Mouse (Mus musculus): ENCODE data around the gene Sall2. TPM values are rescaled to one million over a fixed set of nuclear protein-coding genes. Genes with fewer than 3 reads are reported as not detected.

Gene Sall2
- under 1 TPM in 1 of 2 experiments, not detected in 1; 0.09 TPM for total RNA-seq (2023)

DNA sequence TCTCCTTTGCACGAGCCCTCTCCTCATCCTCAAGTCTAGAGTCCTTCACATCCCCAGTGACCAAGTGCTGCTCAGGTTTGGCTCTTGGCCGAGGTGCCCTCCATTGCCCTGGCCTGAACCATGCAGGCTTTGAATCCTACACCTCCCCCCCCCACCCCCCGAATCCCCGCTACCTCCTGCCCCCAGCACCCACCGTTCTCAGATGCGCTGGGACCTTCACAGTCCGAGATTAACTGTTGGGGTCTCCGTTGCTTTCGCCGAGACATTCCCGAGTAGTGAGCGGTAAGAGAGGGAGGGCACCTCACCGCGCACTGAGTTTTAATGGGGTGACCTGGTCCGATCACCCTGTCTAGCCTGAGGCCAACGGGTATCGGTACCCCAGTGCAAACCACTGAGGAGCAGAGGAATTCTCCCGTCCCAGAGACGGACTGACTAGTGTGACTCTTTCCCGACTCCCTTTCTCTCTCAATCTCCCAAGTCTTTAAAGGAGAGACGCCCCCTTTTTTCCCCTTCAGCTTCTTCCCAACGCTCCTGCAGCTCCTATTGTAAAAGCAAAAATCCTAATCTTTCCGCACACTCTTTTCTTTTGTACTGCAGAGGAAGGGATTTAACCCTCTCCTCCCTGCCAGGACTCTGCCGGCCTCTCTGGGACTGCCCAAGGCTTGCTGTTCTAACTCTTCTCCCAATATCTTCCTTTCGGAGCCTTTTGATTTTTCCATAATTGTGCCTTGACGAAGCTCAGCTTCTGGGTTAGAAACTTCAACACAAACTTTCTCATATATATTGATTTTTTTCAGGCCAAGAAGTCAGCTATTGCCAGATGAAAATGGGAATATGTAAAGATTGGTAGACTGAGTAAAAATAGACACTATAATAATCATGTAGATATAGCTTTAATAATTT lies at the start of gene Sall2:
TSS of gene Sall2 (minus strand) at position 853 of the 903 bp plus-strand sequence.

GRCm38 (mm10) chr14:52356308-52356707 lies 27.7 kb upstream of the Sall2 start, which contains the start of gene Olfr1513:
Gene Olfr1513 (minus strand): TSS chr14:52356408.

DNA sequence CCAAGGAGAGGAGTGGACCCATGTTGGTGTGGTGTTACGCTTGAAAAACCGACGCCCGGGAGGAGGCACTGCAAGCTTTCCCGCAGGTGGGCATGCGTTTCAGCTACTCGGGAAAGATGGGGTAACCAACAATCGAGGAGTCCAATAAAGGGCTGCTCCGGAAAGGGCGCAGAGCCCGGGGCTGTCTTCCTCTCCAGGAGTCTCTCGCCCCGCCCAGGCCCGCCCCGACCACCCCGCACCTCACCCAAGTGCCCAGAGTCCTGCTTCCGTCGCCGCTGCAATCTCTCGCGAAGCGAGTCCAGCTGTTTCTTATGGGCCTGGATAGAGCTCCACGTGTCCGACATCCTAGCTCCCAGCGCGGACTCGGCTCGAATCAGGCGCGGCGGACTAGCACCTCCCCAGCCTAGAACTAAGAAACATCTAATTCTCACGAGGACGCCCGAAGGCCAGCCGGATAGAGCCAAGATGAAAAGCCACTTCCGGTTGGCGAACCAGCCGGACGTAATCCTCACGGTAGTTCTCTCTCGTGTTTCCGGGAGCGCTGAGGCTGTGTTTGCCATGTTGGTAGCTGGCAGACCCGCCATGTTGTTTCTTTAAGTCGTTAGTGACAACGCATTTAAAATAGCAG lies 23.8 kb downstream of the Sall2 start, which contains the start of gene Mettl3:
TSS of gene Mettl3 (minus strand) at position 485 of the 628 bp plus-strand sequence.

DNA sequence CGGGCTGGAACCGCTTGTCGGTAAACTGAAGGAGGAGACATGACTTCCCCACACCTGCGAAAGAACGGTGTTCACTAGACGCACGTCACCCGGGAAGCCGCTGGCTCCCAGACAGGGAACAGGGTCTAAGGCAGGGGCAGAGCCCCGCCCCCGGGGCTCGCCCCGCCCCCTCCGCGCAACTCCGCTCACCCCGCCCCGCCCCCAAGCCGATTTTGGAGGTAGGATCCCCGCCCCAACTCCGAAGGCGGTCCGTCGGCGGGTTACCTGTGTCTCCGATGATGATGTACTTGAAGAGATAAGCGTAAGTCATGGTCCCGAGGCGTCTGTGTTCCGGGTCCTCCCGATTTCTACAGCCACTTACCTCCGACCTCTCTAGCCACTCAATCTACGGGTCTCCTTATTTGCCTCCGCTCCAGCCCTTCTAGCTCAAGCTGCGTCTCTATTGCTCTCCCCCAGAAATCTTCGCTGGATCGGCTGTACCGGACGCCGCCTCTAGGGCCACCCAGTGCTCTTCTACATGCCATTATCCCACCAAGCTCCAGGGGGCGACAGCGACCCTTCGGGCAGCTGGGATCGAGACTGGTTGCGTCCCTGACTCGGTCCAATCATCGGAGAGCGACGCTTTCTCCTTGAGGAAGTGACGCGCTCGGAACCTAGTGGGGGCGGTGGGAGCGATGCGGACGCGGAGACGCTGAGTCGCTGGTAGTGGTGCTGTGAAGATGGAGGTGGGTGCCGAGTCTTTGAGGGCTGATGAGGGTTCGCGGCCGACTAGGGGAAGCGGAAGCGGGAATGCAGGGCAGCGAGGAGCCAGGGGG lies 49.4 kb downstream of the Sall2 start, which contains the start of the genes Tox4 and Rab2b:
TSS of gene Tox4 (plus strand) at position 215 of the 815 bp plus-strand sequence.
TSS of gene Rab2b (minus strand) at position 614 of the 815 bp plus-strand sequence.

Other genes starting within 250 kb of the Sall2 start
- 100 to 1,000 TPM; 383 to 402 TPM for gene Hnrnpc, start 224.7 kb downstream of the Sall2 start, total RNA-seq (2023)
- 10 to 100 TPM; 43.9 to 52.4 TPM for gene Rpgrip1, start 218.1 kb downstream of the Sall2 start, total RNA-seq (2023)
- 10 to 100 TPM; 74.7 to 77.2 TPM for gene Supt16, start 131.3 kb downstream of the Sall2 start, total RNA-seq (2023)
- 100 to 1,000 TPM; 291 to 342 TPM for gene Chd8, start 71.0 kb downstream of the Sall2 start, total RNA-seq (2023)
- gene Tox4, start 49.6 kb downstream of the Sall2 start, total RNA-seq (2023): 100 to 1,000 TPM; 110 to 120 TPM
- 10 to 100 TPM; 16.8 to 21.7 TPM for gene Rab2b, start 49.2 kb downstream of the Sall2 start, total RNA-seq (2023)
- 10 to 100 TPM; 73.7 to 98.8 TPM for gene Mettl3, start 23.6 kb downstream of the Sall2 start, total RNA-seq (2023)
- gene Olfr1513, start 27.6 kb upstream of the Sall2 start, total RNA-seq (2023): not detected
- gene Olfr1512, start 50.4 kb upstream of the Sall2 start, total RNA-seq (2023): not detected
- gene Olfr1511, start 68.6 kb upstream of the Sall2 start, total RNA-seq (2023): not detected
- not detected for gene Olfr1510, start 85.6 kb upstream of the Sall2 start, total RNA-seq (2023)
- not detected for gene Olfr1509, start 114.2 kb upstream of the Sall2 start, total RNA-seq (2023)
- gene Olfr1508, start 138.7 kb upstream of the Sall2 start, total RNA-seq (2023): not detected
- gene Olfr1507, start 167.0 kb upstream of the Sall2 start, total RNA-seq (2023): not detected

Data from B cell, adult 67 days (primary cell).